Mouse (Mus musculus) cerebellum, postnatal 4 days (tissue): ENCODE measurements around the gene Tango6.

Source experiments
- DNase-seq, 2 experiments: peaks; one replicate each; pipeline ENCODE4 v3.0.0; 2022; ENCODE audit warnings: low spot score in 2 of 2, mixed read lengths in 1 of 2

Tango6 gene

GRCm38 (mm10) chr8:106816431-106817170, 133.7 kb downstream of the Tango6 start:
- DNase-seq = no peak

- DNase-seq = no peak
Measured at GRCm38 (mm10) chr8:106817171-106817545, 134.3 kb downstream of the Tango6 start.

GRCm38 (mm10) chr8:106818626-106819515, 136.0 kb downstream of the Tango6 start:
- DNase-seq = no peak

DNA sequence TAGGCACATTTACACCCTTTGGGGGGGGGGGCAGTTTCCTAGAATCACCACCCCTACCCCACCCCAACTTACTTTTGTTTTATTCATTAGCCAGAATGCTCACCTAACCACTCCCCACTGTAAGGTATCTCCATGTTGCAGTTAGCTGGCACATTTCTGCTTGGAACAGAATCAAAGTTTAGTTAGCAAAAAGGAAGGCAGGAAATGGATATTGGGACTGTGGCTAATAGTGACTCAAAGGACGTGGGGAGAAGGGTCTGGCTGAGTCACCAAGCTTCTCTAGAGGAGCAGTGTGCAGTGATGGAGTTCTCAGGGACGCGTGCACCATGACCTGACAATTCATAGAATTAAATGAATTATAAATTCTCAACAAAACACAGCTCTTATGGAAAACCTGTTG, 136.7 kb downstream of the Tango6 start:
- DNase-seq = no peak

- DNase-seq = no peak
Measured at GRCm38 (mm10) chr8:106820553-106821515, 138.0 kb downstream of the Tango6 start.

DNA sequence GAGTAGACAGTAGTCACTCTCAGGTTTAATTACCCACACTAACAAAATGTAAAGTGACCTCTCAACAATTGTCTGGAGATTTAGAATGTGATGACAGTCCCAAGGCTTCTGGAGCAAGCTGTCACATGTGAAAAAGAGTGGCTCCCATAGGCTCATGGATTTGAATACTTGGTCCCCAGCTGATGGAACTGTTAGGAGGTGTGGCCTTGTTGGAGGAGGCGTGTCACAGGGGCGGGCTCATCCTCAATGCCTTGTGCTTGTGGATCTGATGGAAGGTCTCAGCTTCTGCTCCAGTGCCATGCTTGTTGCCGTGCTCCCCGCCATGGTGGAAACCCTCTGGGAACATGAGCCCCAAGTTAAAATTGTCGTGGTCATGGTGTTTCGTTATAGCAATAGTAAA, 146.1 kb downstream of the Tango6 start:
- no peak for DNase-seq

- DNase-seq = peak in 1 of 2 experiments; percentile 20
Measured at GRCm38 (mm10) chr8:106829526-106830045, 146.7 kb downstream of the Tango6 start.

DNA sequence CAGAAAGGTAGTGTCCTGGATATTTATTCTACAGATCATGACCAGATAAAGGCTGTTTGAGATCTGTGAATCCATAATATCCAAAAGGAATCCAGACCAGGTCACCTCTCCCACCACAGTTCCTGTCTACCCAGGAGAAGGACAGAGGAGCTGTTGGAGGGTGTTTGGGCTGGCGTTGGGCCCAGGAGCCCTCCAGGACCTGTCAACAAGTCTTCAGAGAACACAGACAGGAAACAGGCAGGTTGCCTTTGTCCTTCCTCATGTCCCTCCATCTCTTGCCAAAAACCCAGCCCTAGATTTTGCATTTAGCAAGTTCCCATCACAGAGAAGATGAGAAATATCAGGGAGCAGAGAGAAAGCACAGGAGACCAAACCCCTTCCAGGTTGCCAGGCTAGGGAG, 152.0 kb downstream of the Tango6 start:
- DNase-seq = no peak

DNA sequence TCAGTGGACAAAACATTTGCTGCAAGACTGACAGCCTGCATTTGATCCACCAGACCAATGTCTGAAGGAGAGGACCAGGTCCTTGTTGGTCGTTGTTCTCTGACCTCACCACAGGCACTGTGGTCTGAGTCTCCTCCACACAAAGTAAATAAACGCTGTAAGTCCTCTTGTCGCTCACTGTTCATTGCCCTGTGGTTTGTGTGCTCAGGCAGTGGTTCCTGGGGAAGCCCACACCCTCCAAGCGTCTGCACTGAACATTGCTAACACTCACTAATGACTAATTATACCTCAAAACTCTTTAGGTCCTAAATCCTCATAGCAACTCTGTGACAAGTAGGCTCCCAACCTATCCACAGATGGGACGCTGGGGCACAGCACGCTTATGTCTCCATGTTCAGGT, 153.7 kb downstream of the Tango6 start:
- DNase-seq = no peak

DNA sequence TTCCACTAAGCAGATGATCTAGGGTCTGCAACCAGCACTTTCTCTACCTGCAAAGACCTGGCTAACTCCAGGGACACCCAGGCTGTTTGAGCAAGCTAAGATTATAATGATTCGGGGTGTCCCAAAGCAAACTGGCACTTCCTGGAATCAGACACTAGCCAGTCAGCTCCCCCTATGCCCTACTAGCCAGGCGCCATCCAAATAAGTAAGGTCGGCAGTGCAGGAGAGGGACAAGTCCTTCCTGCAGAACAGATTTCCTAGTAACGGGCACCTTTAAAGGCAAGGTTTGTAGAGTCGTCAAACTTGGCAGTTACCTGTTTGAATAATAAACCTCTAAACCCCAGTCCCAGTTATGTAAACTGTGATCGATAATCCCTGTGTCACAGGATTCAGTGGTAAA, 155.9 kb downstream of the Tango6 start:
- no peak for DNase-seq

GRCm38 (mm10) chr8:106839209-106840001, 156.5 kb downstream of the Tango6 start:
- DNase-seq = no peak

GRCm38 (mm10) chr8:106850034-106850433, 167.2 kb downstream of the Tango6 start:
- DNase-seq = no peak

DNA sequence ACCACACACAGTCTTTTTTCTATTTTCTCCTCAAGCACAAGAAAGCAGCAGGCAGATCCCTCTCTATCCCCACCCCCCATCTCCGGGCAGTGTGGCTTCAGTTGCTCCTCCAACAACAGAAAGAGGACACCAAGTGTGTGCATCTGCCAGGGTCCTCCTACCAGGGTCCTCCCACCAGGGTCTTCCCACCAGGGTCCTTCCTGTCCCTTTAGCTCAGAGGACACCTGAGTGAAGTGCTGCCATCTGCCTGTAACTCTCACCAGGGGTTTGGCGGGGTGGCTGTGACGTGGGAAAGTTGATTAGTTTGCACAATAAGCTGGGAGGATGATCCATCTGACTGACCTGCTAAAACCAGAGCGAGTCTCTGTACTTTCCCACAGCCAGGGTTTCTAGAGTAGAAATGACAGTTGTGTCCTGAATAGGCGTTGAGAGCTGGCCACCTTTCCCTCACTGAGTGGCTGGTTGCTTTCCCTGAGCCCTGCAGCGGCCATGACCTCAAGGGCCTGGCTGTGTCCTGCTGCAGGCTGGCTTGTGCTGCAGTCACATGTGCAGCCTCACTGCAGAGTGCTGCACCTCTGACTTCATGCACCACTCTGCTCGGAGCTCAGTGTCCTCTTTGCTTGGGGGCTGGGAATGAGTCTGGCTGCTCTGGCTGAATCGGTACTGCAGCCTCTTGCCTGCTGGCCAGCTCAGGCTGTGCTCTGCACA, 171.8 kb downstream of the Tango6 start:
- DNase-seq = no peak

- no peak for DNase-seq
Measured at GRCm38 (mm10) chr8:106855242-106855562, 172.3 kb downstream of the Tango6 start.

DNA sequence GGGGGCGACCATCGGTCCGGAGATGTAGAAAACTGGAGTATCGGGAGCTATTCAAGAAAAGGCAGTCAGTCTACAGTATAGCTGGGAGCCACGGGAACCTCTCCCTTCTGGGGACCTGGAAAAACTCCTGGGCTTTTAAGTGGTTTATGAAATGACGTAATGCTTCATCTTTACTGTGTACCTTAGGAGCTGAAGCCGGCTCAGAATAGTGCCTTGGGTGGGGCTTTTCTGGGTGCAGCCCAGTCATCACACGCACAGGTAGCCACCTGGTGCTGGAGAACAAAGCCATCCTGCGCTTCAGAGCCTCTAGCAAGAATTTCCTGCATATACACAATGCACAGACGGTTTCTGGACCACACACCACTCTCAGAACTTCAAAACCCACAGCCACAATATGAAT, 180.0 kb downstream of the Tango6 start:
- DNase-seq = no peak

DNA sequence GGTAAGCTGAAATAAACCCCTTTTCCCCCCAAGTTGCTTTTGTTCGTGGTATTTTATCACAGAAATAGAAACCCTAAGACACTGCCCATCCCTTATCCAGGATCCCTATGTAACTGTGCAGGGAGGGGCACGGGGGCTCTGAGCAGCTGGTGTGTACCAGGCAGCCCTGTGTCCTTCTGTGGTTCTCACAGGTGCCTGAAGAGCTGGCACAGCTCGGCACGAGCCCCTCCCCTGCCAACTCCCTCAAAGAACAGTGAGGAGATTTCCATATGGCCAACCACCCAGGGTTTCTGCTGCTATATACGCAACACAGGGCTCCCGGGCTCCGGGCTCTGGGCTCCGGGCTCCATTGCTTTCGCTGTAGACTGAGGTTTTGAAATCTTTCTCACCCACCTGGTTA, 182.5 kb downstream of the Tango6 start:
- DNase-seq = no peak

DNA sequence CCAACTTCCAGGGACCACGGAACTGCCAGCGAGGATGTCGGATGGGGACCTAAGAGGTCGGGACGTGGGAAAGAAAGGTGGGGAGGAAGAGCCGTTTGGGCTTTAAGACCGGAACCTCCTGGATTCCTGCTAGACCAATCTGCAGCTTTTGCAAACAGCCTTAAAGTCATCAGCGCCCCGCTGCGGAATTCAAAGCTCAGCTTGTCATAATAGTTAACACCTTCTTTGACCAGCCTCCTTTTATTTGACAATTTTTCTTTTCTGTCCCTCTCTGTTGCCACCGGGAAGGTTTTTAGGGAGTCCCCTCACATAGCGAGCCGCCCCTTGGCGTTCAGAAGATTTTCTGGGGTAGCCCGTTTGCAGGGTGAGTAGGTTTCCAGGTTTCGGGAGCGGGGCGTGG, 187.2 kb downstream of the Tango6 start, which contains the start of gene Has3:
TSS of gene Has3 (plus strand) at position 192 of the 400 bp plus-strand sequence.
- no peak for DNase-seq

DNA sequence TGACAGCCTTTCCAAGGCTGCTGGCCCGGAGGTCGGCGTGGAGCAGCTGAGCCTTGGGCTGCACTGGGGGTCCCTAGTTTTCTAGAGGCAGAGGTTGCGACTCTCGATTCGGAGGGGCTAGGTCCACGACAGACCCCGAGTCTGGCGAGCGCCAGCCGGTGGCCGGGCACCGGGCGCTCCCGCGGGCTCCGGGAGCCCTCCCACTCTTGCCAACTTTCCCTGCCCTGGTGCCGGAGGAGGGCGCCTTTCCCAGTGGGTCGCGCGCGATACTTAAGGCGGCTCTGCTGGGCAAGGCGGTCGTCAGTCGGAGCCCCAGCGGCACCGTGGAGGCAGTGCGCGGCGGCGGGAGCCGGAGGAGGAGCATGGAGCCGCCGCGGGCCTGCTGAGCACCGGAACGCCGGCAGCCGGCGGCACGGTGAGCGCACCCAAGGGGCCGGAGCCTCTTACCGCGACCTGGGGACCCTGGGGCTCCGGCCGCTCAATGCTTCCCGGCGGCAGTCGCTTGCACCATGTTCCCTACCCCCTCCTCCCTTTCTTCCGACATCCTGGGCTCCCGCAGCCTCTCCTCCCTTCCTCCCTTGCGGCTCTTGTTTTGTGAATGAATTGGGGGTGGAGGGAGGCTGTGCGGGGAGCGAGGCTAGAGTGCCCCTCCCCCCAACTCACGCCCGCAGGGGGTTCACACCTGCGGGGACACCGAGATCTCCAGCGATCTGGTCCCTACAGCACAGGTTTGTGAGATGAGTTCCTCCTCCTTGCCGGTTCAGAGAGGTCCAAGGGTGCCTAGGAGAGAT, 187.9 kb downstream of the Tango6 start:
- DNase-seq = peak in 1 of 2 experiments; percentile 59

DNA sequence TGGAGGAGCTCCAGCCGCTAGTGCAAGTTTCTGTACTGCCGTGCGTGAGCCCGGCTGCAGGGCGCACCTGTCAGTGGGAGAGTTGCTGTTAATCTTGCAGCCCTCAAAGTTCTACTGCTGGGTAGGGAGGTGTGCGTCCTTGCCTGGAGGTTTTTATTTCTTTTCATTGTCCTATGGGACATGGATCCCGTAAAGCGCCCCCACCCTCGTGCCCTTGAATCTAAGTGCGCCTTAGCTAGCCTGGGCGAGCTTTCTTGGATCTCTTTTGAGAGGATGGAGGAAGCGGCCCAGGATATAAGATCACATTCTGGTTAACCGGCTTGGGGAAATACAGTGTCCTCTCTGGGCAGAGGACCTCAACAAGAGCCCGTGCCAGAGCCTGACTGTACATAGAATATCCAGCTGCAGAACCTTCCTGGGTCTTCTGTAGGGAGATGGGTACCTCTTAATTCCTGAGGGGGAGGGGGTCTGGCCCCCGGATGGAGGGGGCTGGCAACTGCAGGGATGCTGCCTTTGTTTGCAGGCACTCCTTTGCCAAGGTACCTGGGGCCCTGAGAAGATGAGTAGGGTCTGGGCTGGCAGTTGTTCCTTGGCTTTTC, 188.6 kb downstream of the Tango6 start:
- no peak for DNase-seq
